Mouse (Mus musculus) T-helper 17 cell (primary cell): ENCODE measurements at regions not wholly inside any gene's neighbourhood (a gene's known extent, or its start where the extent isn't known, plus 50 kb on each side); places are given as distances from the start of the nearest gene placed in this dataset.

ENCODE experiments used
- in situ Hi-C, 2 experiments: fragments of 300-600 bp; cut with MboI, MseI; formaldehyde crosslinking; loops; 1 replicate in 1 of 2; 2 replicates in 1 of 2; pipeline ENCODE4 v1.15.1; 2025; ENCODE audit warnings: high pct_unique_total_duplicates in 2 of 2

DNA sequence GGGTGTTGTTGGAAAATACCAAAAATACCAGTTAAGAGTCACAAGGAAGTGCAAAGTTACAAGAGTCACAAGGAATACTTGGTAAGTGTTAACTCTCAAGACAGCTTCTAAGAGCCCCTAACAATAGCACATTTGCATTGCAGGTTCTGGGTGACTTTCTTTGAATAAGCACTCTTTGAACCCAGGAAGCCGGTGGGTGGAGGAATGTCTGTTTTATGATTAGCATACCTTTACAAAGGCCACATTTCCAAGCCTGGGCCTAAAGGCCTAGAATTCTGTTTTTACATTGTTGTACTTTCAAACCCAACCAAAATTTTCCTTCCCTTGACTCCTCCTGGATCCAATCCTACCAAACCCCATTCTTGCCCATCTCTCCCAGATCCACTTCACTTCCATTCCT, 693.5 kb upstream of the Gria3 start:
- in situ Hi-C loops: loop anchor here in 1 of 2 experiments (25.0 kb wide), 1 partner anchor 1905 kb away; no protein-coding TSS in a partner anchor

DNA sequence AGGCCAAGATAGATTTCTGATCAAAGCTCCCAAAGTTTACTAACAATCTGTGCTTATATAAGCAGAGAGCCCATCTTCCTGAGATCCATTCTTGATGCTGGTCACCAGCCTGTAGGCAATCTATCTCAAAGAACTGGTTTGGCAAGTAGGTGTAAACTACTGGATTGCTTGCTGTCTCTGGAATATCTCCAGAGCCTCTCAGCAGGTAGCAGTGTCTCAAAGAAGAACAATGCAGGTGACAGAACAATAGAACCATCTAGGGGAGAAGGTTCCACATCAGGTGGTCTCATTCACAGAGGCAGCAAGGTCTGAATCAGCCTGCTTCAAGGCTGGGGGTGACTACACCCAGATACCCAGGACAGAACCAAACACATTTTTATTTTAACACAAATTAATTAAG, 692.0 kb upstream of the Gria3 start:
- in situ Hi-C loops: loop anchor here in 1 of 2 experiments (25.0 kb wide), 1 partner anchor 1904 kb away; no protein-coding TSS in a partner anchor

DNA sequence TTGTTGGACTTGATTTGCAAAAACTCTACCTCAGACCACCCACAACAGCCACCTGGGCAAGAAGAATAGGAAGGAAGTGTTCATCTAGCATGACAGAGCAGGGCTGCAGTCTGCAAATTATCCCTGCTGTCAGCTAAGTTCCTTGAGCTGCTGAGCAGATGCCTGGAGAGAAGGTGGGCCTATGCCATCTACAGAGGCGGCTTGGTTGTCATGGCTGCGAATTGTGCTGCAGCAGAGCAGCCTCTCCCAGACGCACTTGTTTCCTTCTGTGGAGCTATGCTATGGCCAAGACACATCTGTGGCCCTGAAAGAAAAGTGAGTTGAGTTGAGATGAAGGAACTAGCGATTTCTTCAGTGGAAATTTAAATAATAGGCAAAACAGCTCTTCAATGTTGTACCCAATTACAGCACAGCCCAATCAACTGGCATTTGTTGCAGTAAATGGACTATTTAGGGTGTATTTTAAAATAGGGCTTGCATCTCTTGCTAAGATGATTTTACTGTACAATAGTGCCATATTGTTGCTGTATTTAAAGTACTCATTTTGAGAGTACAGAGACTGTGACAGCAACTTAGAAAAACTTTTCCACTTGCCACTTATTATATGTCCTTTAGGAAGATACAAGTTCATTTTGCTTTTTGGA, 659.8 kb upstream of the Gria3 start:
- in situ Hi-C loops: no loop called here
